Mouse (Mus musculus) hindbrain, postnatal 0 days (tissue): ENCODE data around the gene Mob3a. TPM values are rescaled to one million over a fixed set of nuclear protein-coding genes. Genes with fewer than 3 reads are reported as not detected.

Experiments used
- ATAC-seq: fragments of 200-750 bp; cut with Nextera tagmentation; 2 replicates; pipeline ENCODE4 v1.8.0; 2017; ENCODE audit warnings: mild to moderate bottlenecking, moderate TSS enrichment, moderate library complexity
- DNase-seq: peaks from one replicate; pipeline ENCODE4 v3.0.0-alpha.2; 2015; ENCODE audit warnings: low spot score
- H3K27ac ChIP-seq: fragments of 300-500 bp; sonication (generic); 2 replicates; pipeline ENCODE4 v1.5.1; 2014; ENCODE audit warnings: mild to moderate bottlenecking
- H3K27me3 ChIP-seq: fragments of 300-500 bp; sonication (generic); 2 replicates; pipeline ENCODE4 v1.6.1; 2014; ENCODE audit warnings: low read length, mixed read lengths; ENCODE audit not compliant: insufficient read depth
- H3K36me3 ChIP-seq: fragments of 300-500 bp; sonication (generic); 2 replicates; pipeline ENCODE4 v1.6.1; 2014; ENCODE audit warnings: low read length, mixed read lengths; ENCODE audit not compliant: insufficient read depth
- H3K4me1 ChIP-seq: fragments of 300-500 bp; sonication (generic); 2 replicates; pipeline ENCODE4 v1.6.1; 2014; ENCODE audit warnings: antibody characterized with exemption, low read length, mixed read lengths; ENCODE audit not compliant: insufficient read depth
- H3K4me2 ChIP-seq: fragments of 300-500 bp; sonication (generic); 2 replicates; pipeline ENCODE4 v1.6.1; 2014; ENCODE audit warnings: low read depth, mild to moderate bottlenecking, low read length, moderate library complexity, mixed read lengths
- H3K4me3 ChIP-seq: fragments of 300-500 bp; sonication (generic); 2 replicates; pipeline ENCODE4 v1.5.1; 2014; ENCODE audit warnings: low read length
- H3K9ac ChIP-seq: fragments of 300-500 bp; sonication (generic); replicated peaks from 2 replicates; pipeline ENCODE4 v1.6.1; 2014; ENCODE audit warnings: mild to moderate bottlenecking, low read length, moderate library complexity, mixed read lengths
- H3K9me3 ChIP-seq: fragments of 300-500 bp; sonication (generic); 2 replicates; pipeline ENCODE4 v1.6.1; 2016; ENCODE audit warnings: low read length, mixed read lengths
- CTCF ChIP-seq: IDR thresholded peaks from 2 replicates; pipeline ENCODE4 v1.5.1; 2016; ENCODE audit warnings: antibody characterized with exemption, control low read depth, low read depth
- WGBS: fragments of 180-500 bp; shearing (Covaris S2); extraction: QIAGEN DNeasy Blood & Tissue Kit; methylation state at CpG from one replicate; pipeline ENCODE4 v1.1.7; 2014; 5-methylcytosine and 5-hydroxymethylcytosine counted together
- polyA plus RNA-seq: library from polyadenylated mRNA; unstranded; fragments of >200 nt; fragmentation: Nextera tagmentation; extraction: Ambion mirVana; gene quantifications from 2 replicates; pipeline ENCODE4 v1.2.1, GENCODE M21; 2015
- total RNA-seq: library from RNA; depleted of rRNA; stranded (reverse); fragments of >200 nt; gene quantifications from 2 replicates; pipeline ENCODE4 v1.2.3, GENCODE M21; 2014

The Mob3a gene
- total and polyA plus RNA-seq, 2 experiments from 2014 or later, result 38.8 to 76.4 TPM

DNA sequence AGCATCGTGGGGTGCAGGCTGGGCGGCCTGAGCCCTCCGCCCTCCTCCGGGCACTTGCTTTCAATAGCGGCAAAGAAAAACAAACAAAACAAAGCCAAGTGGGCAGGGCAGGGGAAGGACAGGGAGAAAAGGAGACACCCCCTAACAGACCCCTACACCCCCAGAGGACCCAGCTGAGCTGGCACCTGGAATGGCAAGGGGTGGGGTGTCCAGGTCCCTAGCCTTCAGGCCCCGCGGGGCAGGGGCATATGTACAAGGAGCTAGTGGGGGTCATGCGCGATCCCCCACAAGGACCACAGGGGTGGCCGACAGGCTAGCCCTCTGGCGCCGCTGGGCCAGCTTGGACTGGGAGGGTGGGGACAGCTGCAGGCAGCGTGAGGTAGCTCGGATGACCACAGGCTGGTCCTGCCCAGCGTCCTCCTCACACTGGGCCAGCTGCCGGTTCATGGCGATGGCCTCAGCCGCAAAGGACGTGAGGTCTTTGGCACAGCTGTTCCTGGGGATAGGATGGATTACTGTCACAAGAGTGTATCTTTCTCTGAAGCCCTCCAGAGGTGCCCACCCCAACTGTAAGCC is 34.9 kb downstream of the Mob3a start:
- H3K4me2 ChIP-seq, result no peak overlapping the region
- no peak overlapping the region for H3K4me3 ChIP-seq
- H3K36me3 ChIP-seq, result peaks cover 55% of the 10 kb centered on the region
- H3K27ac ChIP-seq, result no peak overlapping the region
- H3K27me3 ChIP-seq, result no peaks in the 10 kb centered on the region
- H3K9ac ChIP-seq, result no peak overlapping the region
- DNase-seq (no peak), ATAC-seq (no peak)
- H3K9me3 ChIP-seq, result no peaks in the 10 kb centered on the region
- peaks cover 6% of the 10 kb centered on the region; the same call in 1 of the 2 replicates for H3K4me1 ChIP-seq
- TF ChIP-seq CTCF, result no peak
- WGBS, result 84% methylated on average over 19 of the region's 19 CpGs

DNA sequence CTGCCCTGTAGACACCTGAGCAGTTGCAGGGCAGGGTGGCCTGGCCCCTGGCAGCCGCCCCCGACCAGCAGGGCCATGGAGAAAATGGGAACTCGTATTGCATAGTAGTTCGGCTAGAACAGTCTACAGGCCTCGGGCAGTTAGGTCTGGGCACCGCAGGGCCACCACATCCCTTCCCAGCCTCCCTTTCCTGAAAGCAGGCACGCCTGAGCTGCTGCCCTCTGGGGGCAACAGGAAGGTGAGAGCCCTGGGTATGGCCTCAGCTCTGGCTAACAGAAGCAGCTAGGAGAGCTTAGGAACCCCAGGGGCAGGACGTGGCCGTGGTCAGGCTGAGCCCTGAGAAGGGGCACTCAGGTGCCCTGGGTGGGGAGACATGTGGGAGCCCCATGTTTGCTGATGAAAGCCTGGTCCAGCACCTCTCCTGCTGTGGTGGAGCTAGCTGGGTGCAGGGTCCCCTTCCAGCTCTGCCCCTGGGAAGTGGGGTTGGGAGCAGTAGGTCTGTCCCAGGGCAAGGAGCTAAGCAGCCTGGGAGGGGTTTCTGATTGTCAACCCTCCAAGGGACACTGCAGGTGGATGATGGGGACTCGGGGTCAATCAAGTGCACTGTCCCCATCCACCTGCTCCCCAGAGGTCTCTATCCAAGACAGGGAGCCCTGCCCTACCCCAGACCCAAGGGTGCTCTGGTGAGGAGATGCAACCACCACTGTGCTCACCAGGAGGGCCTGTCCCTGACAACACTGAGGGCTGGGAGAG is 35.6 kb downstream of the Mob3a start:
- no peaks in the 10 kb centered on the region for H3K9me3 ChIP-seq
- H3K4me3 ChIP-seq, result no peak overlapping the region
- no peak overlapping the region for H3K9ac ChIP-seq
- H3K27ac ChIP-seq, result 0 out of 2 replicates have a peak overlapping the region, but pooled peaks have one; percentile 41
- no peaks in the 10 kb centered on the region for H3K27me3 ChIP-seq
- WGBS, result 67% methylated on average over 10 of the region's 10 CpGs
- H3K36me3 ChIP-seq, result peaks cover 48% of the 10 kb centered on the region
- TF ChIP-seq CTCF, result peak; percentile 11; the same call in 1 of the 2 replicates
- no peak for ATAC-seq
- peaks cover 6% of the 10 kb centered on the region; the same call in 1 of the 2 replicates for H3K4me1 ChIP-seq
- no peak for DNase-seq
- no peak overlapping the region for H3K4me2 ChIP-seq

DNA sequence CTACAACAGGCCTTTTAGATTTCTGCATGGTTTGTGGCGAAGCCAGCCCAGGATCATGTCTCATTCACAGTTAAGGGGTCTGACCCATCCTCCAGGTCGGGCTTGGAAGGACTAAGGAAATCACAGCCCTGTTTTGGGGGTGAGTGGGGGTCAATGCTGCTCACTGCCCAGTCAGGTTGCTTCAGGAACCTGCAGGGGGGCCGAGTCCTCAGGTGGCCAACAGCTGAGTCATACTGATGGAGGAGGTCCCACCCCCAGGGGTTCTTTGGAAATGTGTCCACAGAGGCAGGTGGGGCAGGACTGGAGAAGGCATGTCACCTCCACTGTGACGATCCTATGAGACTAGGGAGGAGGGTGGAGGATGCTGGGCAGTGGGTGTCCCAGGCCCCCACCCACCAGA is 36.3 kb downstream of the Mob3a start:
- H3K4me3 ChIP-seq, result no peak overlapping the region
- peaks cover 6% of the 10 kb centered on the region; the same call in 1 of the 2 replicates for H3K4me1 ChIP-seq
- peak overlapping the region; percentile 41; the same call in 1 of the 2 replicates for H3K27ac ChIP-seq
- ATAC-seq, result no peak
- 76% methylated on average over 4 of the region's 4 CpGs for WGBS
- DNase-seq, result no peak
- no peak overlapping the region for H3K4me2 ChIP-seq
- H3K36me3 ChIP-seq, result peaks cover 42% of the 10 kb centered on the region
- TF ChIP-seq CTCF, result no peak
- H3K9me3 ChIP-seq, result no peaks in the 10 kb centered on the region
- H3K27me3 ChIP-seq, result no peaks in the 10 kb centered on the region
- H3K9ac ChIP-seq, result no peak overlapping the region

DNA sequence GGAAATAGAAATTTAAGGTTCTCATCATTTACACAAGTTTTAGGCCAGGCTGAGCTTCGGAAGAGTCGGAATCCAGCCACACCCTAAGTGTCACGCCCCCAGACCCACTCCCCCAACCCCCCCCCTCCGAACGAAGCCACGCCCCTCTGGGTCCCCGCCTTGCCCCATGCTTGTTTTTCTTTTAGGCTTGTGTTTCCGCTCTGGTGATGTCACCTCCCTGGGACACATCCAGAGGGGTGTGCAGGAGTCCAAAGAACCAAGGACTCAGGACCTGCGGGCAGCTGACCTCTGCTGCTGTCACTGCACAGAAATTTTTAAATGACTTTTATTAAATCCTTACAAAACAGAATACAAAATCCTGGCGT is 36.8 kb downstream of the Mob3a start:
- WGBS, result 21% methylated on average over 10 of the region's 10 CpGs
- DNase-seq, result no peak
- 0 out of 2 replicates have a peak overlapping the region, but pooled peaks have one; percentile 19 for H3K4me2 ChIP-seq
- TF ChIP-seq CTCF, result no peak
- no peak overlapping the region for H3K9ac ChIP-seq
- H3K9me3 ChIP-seq, result no peaks in the 10 kb centered on the region
- H3K4me1 ChIP-seq, result peaks cover 6% of the 10 kb centered on the region; the same call in 1 of the 2 replicates
- no peak for ATAC-seq
- peak overlapping the region; percentile 54; the same call in 1 of the 2 replicates for H3K27ac ChIP-seq
- H3K4me3 ChIP-seq, result no peak overlapping the region
- H3K36me3 ChIP-seq, result peaks cover 37% of the 10 kb centered on the region
- no peaks in the 10 kb centered on the region for H3K27me3 ChIP-seq

DNA sequence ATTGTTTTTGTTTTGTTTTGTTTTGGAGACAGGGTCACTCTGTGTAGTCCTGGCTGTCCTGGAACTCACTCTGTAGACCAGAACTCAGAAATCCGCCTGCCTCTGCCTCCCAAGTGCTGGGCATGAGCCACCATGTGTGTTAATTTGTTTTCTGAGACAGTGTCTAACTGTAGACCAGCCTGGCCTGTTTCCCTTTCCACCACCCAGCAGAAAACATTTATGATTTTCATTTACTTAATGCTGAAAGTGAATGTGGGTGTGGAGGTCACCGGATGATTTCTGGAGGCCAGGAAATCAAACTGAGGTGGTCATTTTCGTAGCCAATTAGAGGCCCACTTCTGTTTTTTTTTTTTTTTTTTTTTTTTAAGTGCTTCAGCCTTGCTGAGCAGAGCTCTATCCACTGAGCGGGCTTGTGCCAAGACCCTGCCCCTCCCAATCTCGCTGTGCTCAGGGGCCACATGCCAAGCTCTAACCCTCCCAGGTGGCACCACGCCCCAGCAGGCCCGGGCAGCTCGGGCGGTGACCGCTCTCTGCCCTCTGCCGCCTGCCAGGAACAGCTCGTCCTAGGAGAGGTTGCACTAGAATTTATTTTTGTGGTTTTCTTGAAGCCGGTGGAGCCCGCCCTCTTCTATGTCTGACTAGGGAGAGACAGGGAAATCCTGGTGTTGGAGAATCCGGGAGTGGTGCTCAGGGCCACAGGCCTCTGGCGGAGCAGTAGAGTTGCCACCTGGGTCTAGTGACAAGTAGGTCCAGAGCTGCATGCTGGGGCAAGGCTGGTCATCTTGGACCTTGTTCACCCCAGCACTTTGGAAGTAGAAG is 37.4 kb downstream of the Mob3a start:
- Histone ChIP-seq H3K9me3 (no peaks in the 10 kb centered on the region), H3K27ac (peak overlapping the region; percentile 54; the same call in 1 of the 2 replicates), H3K4me2 (0 out of 2 replicates have a peak overlapping the region, but pooled peaks have one; percentile 19), H3K27me3 (no peaks in the 10 kb centered on the region), H3K9ac (no peak overlapping the region), H3K4me1 (peaks cover 6% of the 10 kb centered on the region; the same call in 1 of the 2 replicates), H3K36me3 (peaks cover 33% of the 10 kb centered on the region), H3K4me3 (no peak overlapping the region)
- DNase-seq (peak; percentile 28), ATAC-seq (peak; percentile 28; the same call in 1 of the 2 replicates)
- TF ChIP-seq CTCF, result no peak
- 31% methylated on average over 16 of the region's 16 CpGs for WGBS

DNA sequence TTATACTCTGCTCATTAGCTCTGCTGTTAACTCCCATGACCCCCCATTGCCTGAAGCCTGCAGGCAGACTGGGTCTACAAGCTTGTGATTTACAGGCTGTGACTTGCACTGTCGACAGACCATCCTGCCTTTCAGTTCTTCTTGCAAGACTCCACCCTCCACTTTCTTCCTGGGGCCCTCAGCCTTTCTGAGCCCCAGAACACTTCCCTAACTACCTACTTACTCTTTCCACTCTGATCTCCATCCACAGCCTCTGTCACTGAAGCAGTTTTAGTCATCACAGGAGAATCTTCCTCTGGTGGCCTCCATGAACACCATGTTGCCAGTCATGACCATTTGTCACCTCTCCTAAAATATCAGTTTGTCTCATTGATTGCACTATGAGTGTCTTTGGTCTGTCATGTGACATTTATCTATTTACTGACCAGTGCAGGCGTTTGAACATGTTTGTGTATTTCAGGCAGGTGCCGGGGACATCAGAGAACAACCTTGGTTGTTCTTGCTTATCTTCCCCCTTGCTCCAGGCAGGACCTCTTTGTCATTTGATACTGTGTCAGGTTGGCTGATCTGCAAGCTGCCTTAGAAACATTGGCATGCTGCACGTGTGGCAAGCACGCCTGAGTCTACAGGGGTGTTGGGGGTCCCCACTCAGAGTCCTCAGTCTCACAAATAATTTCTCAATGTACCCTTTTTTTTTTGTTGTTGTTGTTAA is 38.1 kb downstream of the Mob3a start:
- H3K4me1 ChIP-seq, result peaks cover 6% of the 10 kb centered on the region; the same call in 1 of the 2 replicates
- H3K27ac ChIP-seq, result no peak overlapping the region
- no peak overlapping the region for H3K9ac ChIP-seq
- no peak overlapping the region for H3K4me2 ChIP-seq
- WGBS, result 64% methylated on average over 5 of the region's 5 CpGs
- no peak overlapping the region for H3K4me3 ChIP-seq
- no peak for TF ChIP-seq CTCF
- no peak for ATAC-seq
- no peak for DNase-seq
- no peaks in the 10 kb centered on the region for H3K9me3 ChIP-seq
- H3K27me3 ChIP-seq, result no peaks in the 10 kb centered on the region
- peaks cover 26% of the 10 kb centered on the region for H3K36me3 ChIP-seq
